Mouse (Mus musculus): ENCODE data around the gene Metrnl.

- TF ChIP-seq CTCF (IDR thresholded peaks at IDR 0.05) (no peak), EP300 (IDR thresholded peaks at IDR 0.05) (no peak)
These were observed 39.6 kb downstream of the Metrnl start for GRCm38 (mm10) chr11:121740906-121741305.
